Mouse (Mus musculus) cortical plate, adult 2 months (tissue): ENCODE data around the gene Ren1. TPM values are rescaled to one million over a fixed set of nuclear protein-coding genes. Genes with fewer than 3 reads are reported as not detected.
"Not testable (repeated sequence)": the region's sequence is repeated elsewhere in the genome, so short reads cannot be mapped to it uniquely, and the experiment has no call there.

Experiments used
- H3K27ac ChIP-seq: fragments of 200-500 bp; 2 replicates; pipeline ENCODE4 v1.5.1; 2012; ENCODE audit warnings: low read length, control low read depth, inconsistent platforms; ENCODE audit not compliant: insufficient read depth
- H3K4me1 ChIP-seq: fragments of 200-500 bp; 2 replicates; pipeline ENCODE4 v1.6.1; 2011; ENCODE audit warnings: low read length; ENCODE audit not compliant: control insufficient read depth, insufficient read depth
- H3K4me3 ChIP-seq: fragments of 200-500 bp; 2 replicates; pipeline ENCODE4 v1.5.1; 2011; ENCODE audit warnings: mild to moderate bottlenecking, low read length, control low read depth; ENCODE audit not compliant: insufficient read depth
- CTCF ChIP-seq: fragments of 200-500 bp; IDR thresholded peaks from 2 replicates; pipeline ENCODE4 v1.5.1; 2011; ENCODE audit warnings: mild to moderate bottlenecking, control low read depth, low read length; ENCODE audit not compliant: insufficient read depth; ENCODE audit errors: extremely low read depth
- POLR2A ChIP-seq: fragments of 200-500 bp; IDR thresholded peaks from 2 replicates; pipeline ENCODE4 v1.6.1; 2011; ENCODE audit warnings: mild to moderate bottlenecking, low read length, control low read depth; ENCODE audit not compliant: insufficient read depth; ENCODE audit errors: extremely low read depth
- polyA plus RNA-seq: library from polyadenylated mRNA; depleted of rRNA; stranded (reverse); fragments of >200 nt; gene quantifications from 2 replicates; pipeline ENCODE4 v1.2.3, GENCODE M21; 2012

Ren1 gene
- polyA plus RNA-seq, 1 experiment = 0.06 TPM

- H3K27ac ChIP-seq = no peak overlapping the region
- H3K4me3 ChIP-seq = no peak overlapping the region
- no peak for TF ChIP-seq CTCF
- peaks cover 11% of the 10 kb centered on the region for H3K4me1 ChIP-seq
These were observed 16.4 kb upstream of the Ren1 start for GRCm38 (mm10) chr1:133333937-133334336.

- not testable (repeated sequence) for H3K27ac ChIP-seq, H3K4me3 ChIP-seq, H3K4me1 ChIP-seq
These were observed 9.9 kb upstream of the Ren1 start for GRCm38 (mm10) chr1:133340403-133340802.

- H3K27ac ChIP-seq = no peak overlapping the region
- no peak for TF ChIP-seq POLR2A
- no peak for TF ChIP-seq CTCF
These were observed 6.0 kb upstream of the Ren1 start for GRCm38 (mm10) chr1:133344357-133344756.

GRCm38 (mm10) chr1:133346531-133346930, 3.8 kb upstream of the Ren1 start:
- Histone ChIP-seq H3K4me1 (no peaks in the 10 kb centered on the region), H3K4me3 (no peak overlapping the region), H3K27ac (no peak overlapping the region)
- no peak for TF ChIP-seq POLR2A
- TF ChIP-seq CTCF = no peak

More at GRCm38 (mm10) chr1:133344357-133344756, 6.0 kb upstream of the Ren1 start:
- no peaks in the 10 kb centered on the region for H3K4me1 ChIP-seq
- no peak overlapping the region for H3K4me3 ChIP-seq

GRCm38 (mm10) chr1:133347226-133347625, 3.1 kb upstream of the Ren1 start:
- Histone ChIP-seq H3K4me3 (no peak overlapping the region), H3K27ac (no peak overlapping the region), H3K4me1 (no peaks in the 10 kb centered on the region)
- TF ChIP-seq POLR2A = no peak
- no peak for TF ChIP-seq CTCF

GRCm38 (mm10) chr1:133347693-133348520, 2.4 kb upstream of the Ren1 start:
- H3K4me1 ChIP-seq = no peaks in the 10 kb centered on the region
- H3K4me3 ChIP-seq = no peak overlapping the region
- TF ChIP-seq POLR2A = no peak
- no peak for TF ChIP-seq CTCF
- no peak overlapping the region for H3K27ac ChIP-seq

- TF ChIP-seq CTCF (no peak), POLR2A (no peak)
- Histone ChIP-seq H3K27ac (no peak overlapping the region), H3K4me1 (no peaks in the 10 kb centered on the region), H3K4me3 (no peak overlapping the region)
These were observed 1.5 kb downstream of the Ren1 start for GRCm38 (mm10) chr1:133351762-133352161.

- Histone ChIP-seq H3K27ac (no peak overlapping the region), H3K4me3 (no peak overlapping the region), H3K4me1 (no peaks in the 10 kb centered on the region)
- TF ChIP-seq CTCF = peak; percentile 100
- no peak for TF ChIP-seq POLR2A
These were observed 3.1 kb downstream of the Ren1 start for GRCm38 (mm10) chr1:133353371-133353809.

- Histone ChIP-seq H3K4me3 (no peak overlapping the region), H3K27ac (no peak overlapping the region), H3K4me1 (no peaks in the 10 kb centered on the region)
- no peak for TF ChIP-seq POLR2A
- TF ChIP-seq CTCF = no peak
These were observed 5.2 kb downstream of the Ren1 start for GRCm38 (mm10) chr1:133355469-133355868.

- Histone ChIP-seq H3K27ac (no peak overlapping the region), H3K4me1 (no peaks in the 10 kb centered on the region)
- no peak for TF ChIP-seq CTCF
- no peak for TF ChIP-seq POLR2A
These were observed 5.6 kb downstream of the Ren1 start for GRCm38 (mm10) chr1:133355912-133356311.

More at GRCm38 (mm10) chr1:133355912-133356311, 5.6 kb downstream of the Ren1 start:
- H3K4me3 ChIP-seq = no peak overlapping the region
